Mouse (Mus musculus) cerebellum, adult 2 months (tissue): Measurements from ENCODE around the gene Arfrp1. TPM values are rescaled to one million over a fixed set of nuclear protein-coding genes. Genes with fewer than 3 reads are reported as not detected.

ENCODE experiments used
- DNase-seq, 2 experiments: peaks; one replicate each; pipeline ENCODE4 v3.0.0; 2021
- H3K27ac ChIP-seq: fragments of 200-500 bp; 2 replicates; pipeline ENCODE4 v1.5.1; 2012; ENCODE audit warnings: low read length, control low read depth, inconsistent platforms; ENCODE audit not compliant: insufficient read depth
- H3K27me3 ChIP-seq: fragments of 200-500 bp; 2 replicates; pipeline ENCODE4 v1.6.1; 2012; ENCODE audit warnings: inconsistent platforms, mild to moderate bottlenecking, low read length, moderate library complexity; ENCODE audit not compliant: control insufficient read depth, insufficient read depth
- H3K4me1 ChIP-seq: fragments of 200-500 bp; 2 replicates; pipeline ENCODE4 v1.6.1; 2011; ENCODE audit warnings: low read length; ENCODE audit not compliant: control insufficient read depth, insufficient read depth
- H3K4me3 ChIP-seq: fragments of 200-500 bp; replicated peaks from 2 replicates; pipeline ENCODE3; 2011; ENCODE audit warnings: mild to moderate bottlenecking, low read depth, low read length, control low read depth; ENCODE audit not compliant: insufficient read depth
- CTCF ChIP-seq: fragments of 200-500 bp; IDR thresholded peaks from 2 replicates; pipeline ENCODE4 v1.5.1; 2011; ENCODE audit warnings: low read depth, mild to moderate bottlenecking, control low read depth, low read length, moderate library complexity, borderline replicate concordance; ENCODE audit not compliant: insufficient read depth
- POLR2A ChIP-seq: fragments of 200-500 bp; IDR thresholded peaks from 2 replicates; pipeline ENCODE4 v1.6.1; 2011; ENCODE audit warnings: low read length, control low read depth, borderline replicate concordance; ENCODE audit not compliant: insufficient read depth
- WGBS: fragments of 180-500 bp; shearing (Covaris S2); methylation state at CpG from one replicate; pipeline ENCODE4 v1.1.7; 2018; 5-methylcytosine and 5-hydroxymethylcytosine counted together
- polyA plus RNA-seq: library from polyadenylated mRNA; depleted of rRNA; stranded (reverse); fragments of >200 nt; gene quantifications from 2 replicates; pipeline ENCODE4 v1.2.3, GENCODE M21; 2012; rRNA removed

Arfrp1 gene
- polyA plus RNA-seq, result 75.6 and 77.7 TPM in 2 replicates

- H3K4me1 ChIP-seq, result no peaks in the 10 kb centered on the region
- TF ChIP-seq POLR2A (peak; percentile 55), CTCF (no peak)
- peak; percentile 92 for DNase-seq
- under 1% methylated on average over 71 of the region's 71 CpGs for WGBS
- H3K4me3 ChIP-seq, result peak within 1 kb of the TSS; percentile 76
- H3K27ac ChIP-seq, result peak within 1 kb of the TSS; percentile 69
- H3K27me3 ChIP-seq, result no peaks in the 10 kb centered on the region
These were observed at the start of gene Arfrp1, which contains the start of gene Zgpat for GRCm38 (mm10) chr2:181364860-181365596. Arfrp1 (minus strand) TSS chr2:181365404. Zgpat (plus strand) TSS chr2:181364928.

GRCm38 (mm10) chr2:181413141-181413540 is 47.9 kb upstream of the Arfrp1 start:
- Histone ChIP-seq H3K27me3 (no peaks in the 10 kb centered on the region), H3K4me1 (peaks cover 5% of the 10 kb centered on the region), H3K27ac (no peak overlapping the region), H3K4me3 (no peak overlapping the region)
- TF ChIP-seq CTCF (no peak), POLR2A (no peak)
- 22% methylated on average over 2 of the region's 2 CpGs for WGBS
- DNase-seq, result no peak

DNA sequence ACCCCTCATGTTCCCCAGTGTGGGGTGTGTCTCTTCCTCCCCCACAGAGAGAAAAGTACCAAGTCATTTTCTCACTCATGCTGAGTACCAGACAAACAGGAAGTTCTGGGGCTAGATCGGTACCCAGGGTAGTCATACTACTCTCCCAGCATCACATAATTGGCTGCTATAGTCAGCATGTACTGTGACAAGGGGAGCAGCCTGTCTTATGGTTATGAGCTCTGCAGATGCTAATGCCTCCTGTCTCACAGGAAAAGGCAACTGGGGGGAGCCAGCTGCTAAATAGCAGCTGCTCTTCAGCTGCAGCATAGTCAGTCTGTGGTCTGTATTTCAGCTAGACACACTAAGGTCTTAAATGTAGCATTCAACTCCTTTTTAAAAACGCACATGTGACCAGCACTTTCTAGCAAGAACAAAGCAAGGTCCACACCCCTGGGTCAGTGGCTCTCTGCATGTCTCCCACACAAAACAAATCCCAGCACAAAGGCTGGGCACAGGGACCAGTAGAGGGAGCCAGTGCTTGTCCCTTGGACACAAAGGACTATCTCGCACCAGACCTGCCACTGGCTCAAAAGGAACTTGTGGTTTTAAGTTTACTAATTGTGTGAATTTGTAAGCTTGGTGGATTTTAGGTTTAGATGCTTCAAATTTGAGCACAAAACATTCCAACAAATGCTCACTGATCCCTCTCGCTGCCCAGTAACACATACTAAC is 45.7 kb upstream of the Arfrp1 start:
- WGBS, result 24% methylated on average over 4 of the region's 4 CpGs
- peak; percentile 70 to 72 for DNase-seq
- Histone ChIP-seq H3K4me1 (peaks cover 3% of the 10 kb centered on the region), H3K4me3 (no peak overlapping the region), H3K27me3 (no peaks in the 10 kb centered on the region), H3K27ac (no peak overlapping the region)
- TF ChIP-seq POLR2A, result no peak
- peak; percentile 80 for TF ChIP-seq CTCF

GRCm38 (mm10) chr2:181409643-181410042 is 44.4 kb upstream of the Arfrp1 start:
- H3K27me3 ChIP-seq, result no peaks in the 10 kb centered on the region
- 78% methylated on average over 7 of the region's 7 CpGs for WGBS
- no peak overlapping the region for H3K27ac ChIP-seq
- H3K4me1 ChIP-seq, result peaks cover 3% of the 10 kb centered on the region
- no peak overlapping the region for H3K4me3 ChIP-seq
- no peak for TF ChIP-seq POLR2A
- TF ChIP-seq CTCF, result no peak
- DNase-seq, result no peak

DNA sequence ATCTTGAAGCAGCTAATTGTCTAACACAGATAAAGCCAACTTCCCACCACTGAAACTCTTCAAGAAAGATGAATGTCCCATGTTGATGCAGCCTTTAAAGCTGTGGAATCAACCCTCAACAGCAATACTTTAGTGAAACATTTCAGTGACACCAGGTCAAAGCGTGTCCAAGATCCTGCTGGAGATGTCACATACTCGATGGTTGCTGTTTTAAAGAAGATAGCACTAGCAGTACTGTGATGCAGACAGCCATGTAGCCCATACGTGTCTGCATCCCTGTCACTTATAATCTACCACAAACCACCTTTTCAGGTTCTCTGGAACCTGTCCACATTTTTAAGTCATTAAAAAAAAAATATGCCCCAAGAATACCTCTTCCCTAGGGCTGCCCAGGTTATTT is 38.5 kb upstream of the Arfrp1 start:
- no peak for DNase-seq
- H3K27me3 ChIP-seq, result no peaks in the 10 kb centered on the region
- WGBS, result 90% methylated on average over 3 of the region's 3 CpGs
- H3K4me3 ChIP-seq, result no peak overlapping the region
- no peak for TF ChIP-seq CTCF
- no peak for TF ChIP-seq POLR2A
- H3K4me1 ChIP-seq, result no peaks in the 10 kb centered on the region; the same call in 1 of the 2 replicates
- H3K27ac ChIP-seq, result no peak overlapping the region

DNA sequence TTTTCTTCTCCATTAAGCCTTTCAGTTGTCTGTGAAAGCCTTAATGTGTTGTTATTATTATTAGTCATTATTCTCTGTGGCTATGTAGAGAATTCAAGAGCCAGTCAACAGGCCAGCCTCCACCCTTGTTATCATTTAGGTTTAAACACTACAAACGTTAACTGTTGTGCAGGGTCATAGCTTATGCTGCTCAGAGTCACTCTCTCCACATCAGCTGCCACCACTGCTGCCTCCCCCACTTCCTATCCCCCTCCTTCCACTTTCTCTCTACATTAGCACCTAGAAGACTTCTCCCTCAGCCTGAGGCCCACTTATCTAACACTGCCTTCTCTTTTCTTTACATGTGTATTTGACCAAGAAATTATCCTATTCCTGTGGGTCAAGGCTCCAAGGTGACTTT is 36.3 kb upstream of the Arfrp1 start:
- TF ChIP-seq CTCF, result no peak
- TF ChIP-seq POLR2A, result no peak
- DNase-seq, result no peak
- Histone ChIP-seq H3K27ac (no peak overlapping the region), H3K27me3 (no peaks in the 10 kb centered on the region), H3K4me1 (peaks cover 7% of the 10 kb centered on the region), H3K4me3 (no peak overlapping the region)
- 32% methylated on average over 1 of the region's 1 CpGs for WGBS

- no peak for DNase-seq
- TF ChIP-seq POLR2A (no peak), CTCF (no peak)
- Histone ChIP-seq H3K27ac (no peak overlapping the region), H3K4me3 (no peak overlapping the region), H3K4me1 (peaks cover 7% of the 10 kb centered on the region), H3K27me3 (no peaks in the 10 kb centered on the region)
- WGBS, result 15% methylated on average over 5 of the region's 5 CpGs
These were observed 32.1 kb upstream of the Arfrp1 start for GRCm38 (mm10) chr2:181397207-181397761.
